Mouse (Mus musculus) neural tube, embryonic 14.5 days (tissue): ENCODE data around the gene Ripor2. TPM values are rescaled to one million over a fixed set of nuclear protein-coding genes. Genes with fewer than 3 reads are reported as not detected.

Experiments
- ATAC-seq: fragments of 200-750 bp; cut with Nextera tagmentation; 2 replicates; pipeline ENCODE4 v1.8.0; 2017; ENCODE audit warnings: low read depth, mild to moderate bottlenecking, moderate TSS enrichment, moderate library complexity
- H3K27ac ChIP-seq: fragments of 300-500 bp; sonication (generic); 2 replicates; pipeline ENCODE4 v1.5.1; 2014; ENCODE audit warnings: low read depth, mild to moderate bottlenecking, control low read depth, low read length, moderate library complexity, mixed read lengths
- H3K27me3 ChIP-seq: fragments of 300-500 bp; sonication (generic); 2 replicates; pipeline ENCODE4 v1.6.1; 2014; ENCODE audit warnings: low read length; ENCODE audit not compliant: control insufficient read depth, insufficient read depth
- H3K36me3 ChIP-seq: fragments of 300-500 bp; sonication (generic); 2 replicates; pipeline ENCODE4 v1.6.1; 2014; ENCODE audit warnings: low read length, mixed read lengths; ENCODE audit not compliant: control insufficient read depth, insufficient read depth
- H3K4me1 ChIP-seq: fragments of 300-500 bp; sonication (generic); 2 replicates; pipeline ENCODE4 v1.6.1; 2014; ENCODE audit warnings: low read length; ENCODE audit not compliant: control insufficient read depth, insufficient read depth
- H3K4me2 ChIP-seq: fragments of 300-500 bp; sonication (generic); 2 replicates; pipeline ENCODE4 v1.6.1; 2014; ENCODE audit warnings: mild to moderate bottlenecking, low read depth, low read length, control low read depth
- H3K4me3 ChIP-seq: fragments of 300-500 bp; sonication (generic); 2 replicates; pipeline ENCODE4 v1.5.1; 2014; ENCODE audit warnings: low read depth, low read length, control low read depth, mixed read lengths
- H3K9ac ChIP-seq: fragments of 300-500 bp; sonication (generic); replicated peaks from 2 replicates; pipeline ENCODE4 v1.6.1; 2014; ENCODE audit warnings: low read depth, mild to moderate bottlenecking, control low read depth, low read length, mixed read lengths
- H3K9me3 ChIP-seq: fragments of 300-500 bp; sonication (generic); 2 replicates; pipeline ENCODE4 v1.6.1; 2016; ENCODE audit warnings: low read length; ENCODE audit not compliant: control insufficient read depth
- WGBS: fragments of 180-500 bp; shearing (Covaris S2); extraction: QIAGEN DNeasy Blood & Tissue Kit; methylation state at CpG from one replicate; pipeline ENCODE4 v1.1.7; 2014; 5-methylcytosine and 5-hydroxymethylcytosine counted together
- polyA plus RNA-seq: library from polyadenylated mRNA; unstranded; fragments of >200 nt; fragmentation: Nextera tagmentation; extraction: Ambion mirVana; gene quantifications from 2 replicates; pipeline ENCODE4 v1.2.1, GENCODE M21; 2014

Gene Ripor2
- polyA plus RNA-seq, 1 experiment from 2014 or later, result 28.6 TPM

DNA sequence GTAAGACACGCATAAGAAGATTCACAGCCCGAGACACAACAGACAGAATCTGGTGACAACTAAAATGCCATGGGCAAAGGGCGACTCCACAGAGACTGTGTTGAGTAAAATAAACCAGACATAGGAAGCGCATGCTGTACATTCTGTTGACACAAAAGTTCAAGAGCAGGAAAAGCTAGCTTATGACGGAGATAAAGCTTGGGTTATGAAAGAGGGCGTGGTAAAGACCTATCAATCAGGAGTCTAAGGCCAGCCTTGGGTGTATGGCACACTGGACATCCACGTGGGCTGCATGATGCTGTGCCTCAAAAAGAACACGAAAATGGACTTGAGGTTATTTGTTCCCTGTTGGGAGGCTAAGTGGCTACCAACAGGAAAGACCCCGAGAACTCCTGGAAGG lies 134.5 kb downstream of the Ripor2 start:
- no peak overlapping the region for H3K4me2 ChIP-seq
- H3K9ac ChIP-seq, result no peak overlapping the region
- no peak overlapping the region for H3K4me3 ChIP-seq
- H3K36me3 ChIP-seq, result peaks cover 15% of the 10 kb centered on the region; the same call in 1 of the 2 replicates
- H3K9me3 ChIP-seq, result no peaks in the 10 kb centered on the region
- WGBS, result 84% methylated on average over 9 of the region's 9 CpGs
- H3K27ac ChIP-seq, result no peak overlapping the region
- no peaks in the 10 kb centered on the region for H3K27me3 ChIP-seq
- no peaks in the 10 kb centered on the region for H3K4me1 ChIP-seq
- ATAC-seq, result no peak

GRCm38 (mm10) chr13:24717677-24718076 lies 135.7 kb downstream of the Ripor2 start:
- WGBS, result 77% methylated on average over 7 of the region's 7 CpGs
- H3K27me3 ChIP-seq, result no peaks in the 10 kb centered on the region
- H3K4me3 ChIP-seq, result no peak overlapping the region
- H3K27ac ChIP-seq, result no peak overlapping the region
- no peak overlapping the region for H3K4me2 ChIP-seq
- H3K9ac ChIP-seq, result no peak overlapping the region
- H3K36me3 ChIP-seq, result peaks cover 15% of the 10 kb centered on the region; the same call in 1 of the 2 replicates
- no peak for ATAC-seq
- no peaks in the 10 kb centered on the region for H3K9me3 ChIP-seq
- no peaks in the 10 kb centered on the region for H3K4me1 ChIP-seq

- Histone ChIP-seq H3K9ac (no peak overlapping the region), H3K9me3 (no peaks in the 10 kb centered on the region), H3K4me3 (no peak overlapping the region), H3K27me3 (no peaks in the 10 kb centered on the region), H3K27ac (no peak overlapping the region), H3K36me3 (peaks cover 8% of the 10 kb centered on the region; the same call in 1 of the 2 replicates), H3K4me1 (no peaks in the 10 kb centered on the region), H3K4me2 (no peak overlapping the region)
- no peak for ATAC-seq
- 77% methylated on average over 10 of the region's 10 CpGs for WGBS
Observed at GRCm38 (mm10) chr13:24721502-24721901, 139.5 kb downstream of the Ripor2 start.

DNA sequence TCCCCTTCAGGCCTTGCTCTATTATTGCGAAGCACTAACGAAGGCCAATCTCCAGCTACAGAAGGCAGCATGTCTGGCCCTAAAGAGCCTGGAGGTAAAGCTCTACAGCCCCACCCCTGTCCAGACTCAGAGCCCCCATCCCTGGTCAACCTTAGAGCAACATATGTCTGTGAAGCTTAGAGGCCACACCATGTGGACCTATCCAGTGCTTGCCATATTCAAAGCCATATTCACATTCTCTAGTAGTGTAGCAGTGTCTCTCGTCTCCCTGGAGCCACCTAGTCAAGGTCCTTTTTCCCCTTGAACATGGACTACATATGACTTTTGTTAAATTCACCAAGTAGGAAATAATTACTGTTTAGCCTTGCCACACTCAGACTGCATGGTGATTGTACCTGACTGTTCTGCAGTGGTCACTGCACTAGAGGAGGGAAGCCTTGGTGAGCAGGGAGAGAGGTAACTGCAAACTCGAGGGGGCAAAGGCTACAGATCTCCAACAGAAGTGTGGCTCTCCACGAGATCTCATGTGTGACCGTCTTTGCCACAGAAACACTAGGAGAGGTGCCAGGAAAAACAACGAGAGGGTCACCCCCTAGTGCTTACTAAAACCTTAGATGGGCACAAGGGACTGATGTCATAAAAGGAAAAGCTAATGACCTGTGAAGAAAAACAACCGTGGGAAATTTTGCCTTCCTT lies 141.9 kb downstream of the Ripor2 start:
- ATAC-seq, result no peak
- WGBS, result 54% methylated on average over 8 of the region's 8 CpGs

GRCm38 (mm10) chr13:24724395-24724759 lies 142.4 kb downstream of the Ripor2 start:
- H3K4me1 ChIP-seq, result no peaks in the 10 kb centered on the region
- no peak overlapping the region for H3K27ac ChIP-seq
- no peak overlapping the region for H3K9ac ChIP-seq
- no peak overlapping the region for H3K4me3 ChIP-seq
- ATAC-seq, result no peak
- H3K36me3 ChIP-seq, result peaks cover 5% of the 10 kb centered on the region; the same call in 1 of the 2 replicates
- H3K27me3 ChIP-seq, result no peaks in the 10 kb centered on the region
- 44% methylated on average over 4 of the region's 4 CpGs for WGBS
- no peak overlapping the region for H3K4me2 ChIP-seq
- H3K9me3 ChIP-seq, result no peaks in the 10 kb centered on the region

More for the DNA sequence above, 141.9 kb downstream of the Ripor2 start:
- peaks cover 5% of the 10 kb centered on the region; the same call in 1 of the 2 replicates for H3K36me3 ChIP-seq
- no peak overlapping the region for H3K9ac ChIP-seq
- no peaks in the 10 kb centered on the region for H3K4me1 ChIP-seq
- H3K4me3 ChIP-seq, result no peak overlapping the region
- no peaks in the 10 kb centered on the region for H3K27me3 ChIP-seq
- H3K4me2 ChIP-seq, result no peak overlapping the region
- H3K9me3 ChIP-seq, result no peaks in the 10 kb centered on the region
- no peak overlapping the region for H3K27ac ChIP-seq

- Histone ChIP-seq H3K27me3 (no peaks in the 10 kb centered on the region), H3K4me3 (no peak overlapping the region), H3K4me1 (no peaks in the 10 kb centered on the region), H3K36me3 (peaks cover 5% of the 10 kb centered on the region; the same call in 1 of the 2 replicates), H3K27ac (no peak overlapping the region), H3K9me3 (no peaks in the 10 kb centered on the region), H3K9ac (no peak overlapping the region), H3K4me2 (no peak overlapping the region)
- 93% methylated on average over 5 of the region's 5 CpGs for WGBS
- no peak for ATAC-seq
Observed at GRCm38 (mm10) chr13:24729128-24729527, 147.1 kb downstream of the Ripor2 start.

DNA sequence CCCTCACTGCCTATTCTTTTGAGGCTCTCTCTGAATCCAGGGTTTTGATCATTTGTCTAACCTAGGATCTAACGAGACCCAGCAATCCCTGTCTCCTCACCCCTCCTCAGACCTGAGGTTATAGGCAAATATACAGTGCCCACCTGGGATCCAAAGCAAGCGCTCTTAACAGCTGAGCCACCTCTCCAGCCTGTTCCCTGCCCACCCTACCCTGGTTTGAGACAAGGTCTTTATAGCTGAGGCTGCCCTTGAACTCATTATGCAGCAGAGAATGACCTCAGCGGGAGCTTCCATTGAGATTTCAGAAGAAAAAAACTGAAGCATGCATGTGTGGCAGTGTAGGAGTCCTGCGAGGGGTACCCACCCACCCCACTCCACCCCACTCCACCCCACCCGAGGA lies 152.5 kb downstream of the Ripor2 start:
- no peak overlapping the region for H3K27ac ChIP-seq
- H3K27me3 ChIP-seq, result no peaks in the 10 kb centered on the region
- no peak overlapping the region for H3K9ac ChIP-seq
- H3K4me3 ChIP-seq, result no peak overlapping the region
- ATAC-seq, result no peak
- H3K4me2 ChIP-seq, result no peak overlapping the region
- no peaks in the 10 kb centered on the region for H3K36me3 ChIP-seq
- WGBS, result 90% methylated on average over 5 of the region's 5 CpGs
- H3K9me3 ChIP-seq, result no peaks in the 10 kb centered on the region
- H3K4me1 ChIP-seq, result no peaks in the 10 kb centered on the region

DNA sequence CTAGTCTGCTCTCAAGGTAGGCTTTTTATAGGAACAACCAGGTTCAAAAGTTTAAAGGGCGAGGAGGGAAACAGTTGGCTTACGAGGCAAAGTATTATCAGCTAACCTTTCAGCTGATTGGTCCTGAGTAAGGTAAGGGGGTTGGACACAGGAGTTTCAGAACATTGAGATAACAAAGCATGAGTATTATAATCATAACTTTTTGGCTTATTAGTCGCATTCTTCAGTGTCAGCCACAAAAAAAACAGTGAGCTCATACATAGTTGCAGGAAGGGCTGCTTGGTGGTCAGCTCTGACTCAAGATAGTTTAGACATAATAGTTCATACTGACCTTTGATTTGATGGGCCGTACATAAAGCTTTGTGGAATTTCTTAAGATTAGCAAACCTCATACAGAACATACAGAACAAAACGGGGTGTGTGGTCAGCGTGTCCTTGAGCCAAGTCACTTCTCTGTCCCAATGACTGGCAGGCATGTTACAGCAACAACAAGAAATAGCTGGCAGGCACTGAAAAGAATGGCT lies 153.7 kb downstream of the Ripor2 start:
- H3K4me2 ChIP-seq, result no peak overlapping the region
- H3K27me3 ChIP-seq, result no peaks in the 10 kb centered on the region
- H3K36me3 ChIP-seq, result no peaks in the 10 kb centered on the region
- H3K4me1 ChIP-seq, result no peaks in the 10 kb centered on the region
- 88% methylated on average over 6 of the region's 6 CpGs for WGBS
- no peak for ATAC-seq
- no peak overlapping the region for H3K4me3 ChIP-seq
- no peaks in the 10 kb centered on the region for H3K9me3 ChIP-seq
- no peak overlapping the region for H3K9ac ChIP-seq
- no peak overlapping the region for H3K27ac ChIP-seq

GRCm38 (mm10) chr13:24741028-24741427 lies 159.0 kb downstream of the Ripor2 start, which contains the start of gene Armh2:
TSS of gene Armh2 (plus strand) at chr13:24741232.
- no peaks in the 10 kb centered on the region for H3K4me1 ChIP-seq
- no peaks in the 10 kb centered on the region for H3K27me3 ChIP-seq
- H3K4me2 ChIP-seq, result no peak within 1 kb of the TSS
- H3K9me3 ChIP-seq, result no peaks in the 10 kb centered on the region
- H3K27ac ChIP-seq, result no peak within 1 kb of the TSS
- H3K36me3 ChIP-seq, result no peaks in the 10 kb centered on the region
- ATAC-seq, result no peak
- 68% methylated on average over 10 of the region's 10 CpGs for WGBS
- no peak within 1 kb of the TSS for H3K4me3 ChIP-seq
- H3K9ac ChIP-seq, result no peak within 1 kb of the TSS
